Mouse (Mus musculus) kidney, adult 2 months (tissue): ENCODE measurements around the gene Fbxo3.

ENCODE experiments used
- CTCF ChIP-seq: fragments of 200-500 bp; conservative IDR thresholded peaks from 2 replicates; pipeline ENCODE4 v1.5.1; 2011; ENCODE audit warnings: low read depth, mild to moderate bottlenecking, control low read depth, low read length, moderate library complexity, mixed read lengths; ENCODE audit not compliant: insufficient read depth, insufficient read length
- POLR2A ChIP-seq: fragments of 200-500 bp; IDR thresholded peaks from one replicate; pipeline ENCODE4 v1.6.1; 2011; ENCODE audit warnings: low read depth, low read length, control low read depth

DNA sequence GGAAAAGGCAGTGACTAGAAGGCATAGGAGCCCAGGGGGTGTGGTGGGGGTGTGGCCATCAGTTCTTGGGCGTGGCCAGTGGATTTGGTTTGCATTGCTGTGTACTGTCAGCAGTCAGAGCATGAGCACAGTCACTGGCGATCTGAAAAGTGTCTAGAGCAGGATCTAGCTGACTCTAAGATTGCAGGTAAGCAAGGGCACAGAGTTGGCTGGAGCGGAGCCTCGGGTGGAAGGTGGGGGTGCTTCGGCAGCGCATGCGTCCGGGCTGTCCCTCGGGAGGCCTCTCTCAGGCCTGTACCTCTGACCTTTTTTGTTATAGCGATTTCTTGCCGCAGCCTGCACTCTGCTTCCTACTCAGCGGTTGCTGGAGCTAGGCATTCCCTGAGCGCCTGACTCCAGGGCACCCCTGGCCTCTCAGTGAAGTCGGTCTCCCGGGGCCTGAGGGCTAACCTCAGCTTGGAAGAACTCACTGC is 68.3 kb downstream of the Fbxo3 start, which contains the start of gene Cd59a:
- TF ChIP-seq CTCF, result no peak
- peak; percentile 48 for TF ChIP-seq POLR2A
